9 mouse cellular contexts compared by ENCODE assay signal in genomic region chr8:46488085-46488561, GRCm38 (mm10). TPM values are rescaled to one million over a fixed set of nuclear protein-coding genes. Genes with fewer than 3 reads are reported as not detected.
A peak's percentile ranks its signal among the peaks of the same experiment; 100 is the strongest.
DNase-seq lines count a peak whose midpoint lies in the region; ATAC-seq lines count a peak whose summit lies in the region.
"Had no signal": no experiment of that assay in that cellular context is flagged by ENCODE, and none has a peak within 500 bp of the region (broad histone marks: within the 10 kb centered on the region; RNA-seq: fewer than 3 reads in every experiment).

No protein-coding gene starts in this region.

- H3K4me2 ChIP-seq in heart, embryonic 15.5 days: no peak overlapping the region
- no peak overlapping the region for H3K4me2 ChIP-seq in forebrain, embryonic 13.5 days
- no peak overlapping the region for H3K4me2 ChIP-seq in midbrain, embryonic 16.5 days (ENCODE audit: low read length)

- H3K36me3 ChIP-seq in heart, embryonic 15.5 days: peaks cover 4% of the 10 kb centered on the region; the same call in 1 of the 2 replicates
- H3K36me3 ChIP-seq in forebrain, embryonic 13.5 days (ENCODE audit: poor library complexity, severe bottlenecking): no peaks in the 10 kb centered on the region
- H3K36me3 ChIP-seq in midbrain, embryonic 16.5 days (ENCODE audit: control insufficient read depth, insufficient read depth, low read length): no peaks in the 10 kb centered on the region

- ATAC-seq in heart, embryonic 15.5 days (replicated peaks; ENCODE audit: insufficient number of reproducible peaks, insufficient read depth, low FRiP score, low read depth): no peak
- 0 out of 2 replicates have a peak, but pooled peaks have one; percentile 57 for ATAC-seq in forebrain, embryonic 13.5 days
- ATAC-seq in midbrain, embryonic 16.5 days: peak; percentile 64
- ATAC-seq: intestine, embryonic 16.5 days had no signal

- peak overlapping the region; percentile 56 for H3K27ac ChIP-seq in heart, embryonic 15.5 days
- no peak overlapping the region for H3K27ac ChIP-seq in forebrain, embryonic 13.5 days
- H3K27ac ChIP-seq in midbrain, embryonic 16.5 days (ENCODE audit: low read length): no peak overlapping the region

- H3K9me3 ChIP-seq in heart, embryonic 15.5 days (replicated peaks): no peaks in the 10 kb centered on the region
- H3K9me3 ChIP-seq in forebrain, embryonic 13.5 days (replicated peaks): no peaks in the 10 kb centered on the region
- H3K9me3 ChIP-seq in midbrain, embryonic 16.5 days (replicated peaks; ENCODE audit: control insufficient read depth, low read length, poor library complexity, severe bottlenecking): no peaks in the 10 kb centered on the region

- no peak overlapping the region for H3K4me3 ChIP-seq in heart, embryonic 15.5 days
- H3K4me3 ChIP-seq in forebrain, embryonic 13.5 days: no peak overlapping the region
- H3K4me3 ChIP-seq in midbrain, embryonic 16.5 days (ENCODE audit: low read depth, low read length): no peak overlapping the region

- H3K9ac ChIP-seq in heart, embryonic 15.5 days: no peak overlapping the region
- no peak overlapping the region for H3K9ac ChIP-seq in forebrain, embryonic 13.5 days
- H3K9ac ChIP-seq in midbrain, embryonic 16.5 days (ENCODE audit: low read depth, low read length): no peak overlapping the region

- 42% methylated on average over 7 of the region's 7 CpGs for WGBS in heart, embryonic 15.5 days
- 22% methylated on average over 7 of the region's 7 CpGs for WGBS in forebrain, embryonic 13.5 days
- whole genome bisulfite sequencing in midbrain, embryonic 16.5 days: 31% methylated on average over 7 of the region's 7 CpGs

- DNase-seq in heart, postnatal 4 days: no peak
- peak; percentile 36 for DNase-seq in right cerebral cortex, adult 18-20 months
- DNase-seq in right cerebral cortex, postnatal 14 days: no peak
- DNase-seq in urinary bladder, adult 2 months (ENCODE audit: low spot score): no peak
- no peak for DNase-seq in lung, postnatal 10 days

- peaks cover 23% of the 10 kb centered on the region for H3K4me1 ChIP-seq in heart, embryonic 15.5 days (replicated peaks)
- peaks cover 10% of the 10 kb centered on the region for H3K4me1 ChIP-seq in forebrain, embryonic 13.5 days
- H3K4me1 ChIP-seq in midbrain, embryonic 16.5 days (ENCODE audit: control insufficient read depth, insufficient read depth, low read length): 0 out of 2 replicates have a peak, but pooled peaks cover 2% of the 10 kb centered on the region

- H3K27me3 ChIP-seq in heart, embryonic 15.5 days: no peaks in the 10 kb centered on the region
- no peaks in the 10 kb centered on the region for H3K27me3 ChIP-seq in forebrain, embryonic 13.5 days
- H3K27me3 ChIP-seq in midbrain, embryonic 16.5 days (ENCODE audit: control insufficient read depth, insufficient read depth, low read depth, low read length): no peaks in the 10 kb centered on the region

RNA-seq across cellular contexts. Expression of gene Acsl1, which starts 17.3 kb away (rescaled TPM):
- polyA plus RNA-seq in heart, embryonic 15.5 days (2015; fragmentation: Nextera tagmentation; extraction: Ambion mirVana): 53.7 and 59.9 TPM in 2 replicates
- 100 to 1,000 TPM; 639 to 652 TPM for total RNA-seq in heart, postnatal 4 days (2021)
- polyA plus RNA-seq in forebrain, embryonic 13.5 days (2015; fragmentation: Nextera tagmentation; extraction: Ambion mirVana): 5.8 and 6.7 TPM in 2 replicates
- 17.9 and 20.2 TPM in 2 replicates for polyA plus RNA-seq in midbrain, embryonic 16.5 days (2015; fragmentation: Nextera tagmentation; extraction: Ambion mirVana)
- polyA plus RNA-seq in urinary bladder, adult 2 months (2012; rRNA removed): 44.2 and 46.6 TPM in 2 replicates
